Mouse (Mus musculus): ENCODE results near the gene Cacng1.

Gene Cacng1

GRCm38 (mm10) chr11:107707897-107708610 lies 8.3 kb downstream of the Cacng1 start:
- DNase-seq (ENCODE audit: low read depth, low spot score): no peak

GRCm38 (mm10) chr11:107705476-107706074 lies 10.7 kb downstream of the Cacng1 start:
- DNase-seq (ENCODE audit: low read depth, low spot score): no peak

- no peak for DNase-seq (ENCODE audit: low read depth, low spot score)
Measured at GRCm38 (mm10) chr11:107705060-107705459, 11.3 kb downstream of the Cacng1 start.

DNA sequence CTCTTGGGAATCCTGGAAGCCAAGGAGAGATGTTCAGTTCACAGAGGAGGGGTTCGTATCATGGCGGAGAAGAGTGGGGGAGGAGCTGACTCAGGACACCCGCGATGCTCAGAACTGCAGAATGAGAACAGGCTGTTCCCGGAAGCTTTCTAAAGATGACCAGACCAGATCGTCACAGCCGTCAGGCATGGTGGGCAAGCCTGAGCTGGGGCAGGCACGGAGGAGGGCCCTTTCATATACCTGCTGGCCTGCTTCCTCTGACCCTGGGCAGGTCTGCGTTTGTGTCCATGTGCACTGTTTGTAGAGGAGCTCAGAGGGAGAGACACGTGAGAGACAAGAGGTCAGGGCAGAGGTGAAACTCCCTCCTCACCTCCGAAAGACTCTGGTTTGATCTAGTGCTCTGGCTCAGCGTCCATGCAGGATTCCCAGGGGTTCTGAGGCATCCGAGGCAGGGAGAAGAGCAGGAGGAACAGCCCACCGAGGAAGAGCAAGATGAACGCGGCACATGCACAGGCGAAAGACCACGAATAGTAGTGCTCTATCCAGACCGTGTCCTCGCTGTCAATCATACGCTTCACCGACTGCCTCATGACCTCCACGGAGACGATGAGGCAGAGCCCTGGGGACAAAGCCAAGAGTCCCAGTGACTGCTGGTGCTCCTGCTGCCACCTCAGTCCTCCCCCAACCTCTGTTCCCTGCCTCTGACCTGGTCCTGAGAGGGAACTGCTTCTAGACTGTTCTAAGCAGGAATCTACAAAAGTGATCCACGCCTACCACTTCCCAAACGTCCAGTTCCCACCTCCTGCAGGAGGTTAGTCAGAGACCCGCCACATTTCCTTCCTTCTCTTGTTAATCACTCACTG lies 12.8 kb downstream of the Cacng1 start:
- DNase-seq (ENCODE audit: low read depth, low spot score): no peak

DNA sequence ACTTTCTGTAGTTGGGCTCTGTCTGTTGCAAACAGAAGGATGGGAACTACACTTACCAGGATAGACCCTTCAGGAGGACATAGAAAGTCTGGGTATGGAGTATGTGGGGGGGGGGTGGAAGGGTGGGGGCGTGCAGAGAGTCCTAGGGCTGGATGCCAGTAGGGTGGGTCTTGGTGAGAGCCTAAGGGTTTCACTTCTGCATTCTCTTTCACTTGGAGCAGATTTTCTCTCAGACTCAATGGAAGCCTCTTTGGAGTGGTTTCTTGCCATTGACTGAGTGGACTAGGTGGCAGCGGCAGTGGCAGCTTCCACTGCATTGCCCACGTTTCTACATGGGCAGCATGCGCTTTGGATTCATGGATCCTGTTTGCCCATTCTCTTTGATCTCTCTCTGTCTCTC lies 16.4 kb downstream of the Cacng1 start:
- no peak for DNase-seq (ENCODE audit: low read depth, low spot score)

- DNase-seq (ENCODE audit: low read depth, low spot score): no peak
Measured at GRCm38 (mm10) chr11:107693338-107693737, 23.0 kb downstream of the Cacng1 start.

GRCm38 (mm10) chr11:107691569-107691968 lies 24.8 kb downstream of the Cacng1 start:
- no peak for DNase-seq (ENCODE audit: low read depth, low spot score)

- DNase-seq (ENCODE audit: low read depth, low spot score): no peak
Measured at GRCm38 (mm10) chr11:107688480-107688879, 27.8 kb downstream of the Cacng1 start.

DNA sequence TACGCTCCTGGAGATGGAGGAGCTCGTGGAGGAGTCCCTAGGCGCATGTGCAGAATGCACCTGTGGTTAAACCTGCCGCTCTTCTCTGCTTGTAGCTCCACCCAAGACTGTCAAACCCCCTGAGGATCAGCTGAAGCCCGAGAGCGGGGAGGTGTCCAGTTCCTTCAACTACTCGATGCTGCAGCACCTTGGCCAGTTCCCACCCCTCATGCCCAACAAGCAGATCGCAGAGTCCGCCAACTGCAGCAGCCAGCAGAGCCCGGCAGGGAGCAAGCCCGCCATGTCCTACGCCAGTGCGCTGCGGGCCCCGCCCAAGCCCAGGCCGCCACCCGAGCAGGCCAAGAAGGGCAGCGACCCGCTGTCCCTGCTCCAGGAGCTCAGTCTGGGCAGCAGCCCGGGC lies 30.0 kb downstream of the Cacng1 start:
- peak; percentile 85 for DNase-seq (ENCODE audit: low read depth, low spot score)

DNA sequence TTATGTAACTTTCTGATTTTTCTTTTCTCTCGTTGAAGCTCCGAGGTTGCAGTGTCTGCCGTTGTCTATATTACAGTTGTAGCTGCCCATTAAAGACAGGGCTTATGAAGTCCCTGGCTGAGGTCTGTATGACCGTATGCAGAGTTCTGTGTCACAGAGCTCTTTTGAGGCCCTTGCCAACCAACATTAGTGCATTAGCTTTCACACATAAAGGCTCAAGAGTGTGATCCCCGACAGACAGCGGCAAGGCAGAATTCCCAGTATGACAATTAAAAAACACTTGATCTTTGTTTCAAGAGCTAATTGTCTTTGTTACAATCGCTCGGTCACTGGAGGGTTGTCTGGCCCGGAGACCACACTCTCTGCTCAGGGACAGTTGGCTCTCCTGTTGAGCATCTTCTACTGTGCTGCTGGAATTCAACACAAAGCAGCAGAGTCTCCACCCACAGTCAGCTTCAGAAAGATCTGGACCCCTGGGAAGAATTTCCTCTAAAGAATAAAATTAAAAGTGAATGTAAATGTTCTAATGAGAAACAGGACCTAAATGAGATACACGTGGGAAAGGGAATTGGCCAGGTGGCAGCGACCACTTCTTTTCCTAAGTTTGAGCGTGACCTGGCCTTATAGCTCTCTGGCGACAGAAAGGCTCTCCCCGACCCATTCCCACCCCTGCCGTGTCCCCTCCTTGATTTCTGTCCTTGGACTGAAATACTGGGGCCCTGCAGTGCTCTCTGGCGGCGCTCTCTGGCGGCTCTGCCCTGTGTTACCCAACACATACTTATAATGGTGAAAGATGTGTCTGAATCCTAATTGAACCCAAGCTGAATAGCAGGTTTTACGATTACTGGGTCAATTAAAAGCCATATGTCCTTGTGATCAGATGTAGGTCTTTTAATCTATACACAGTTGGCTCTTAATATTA lies 32.5 kb downstream of the Cacng1 start:
- peak; percentile 52 for DNase-seq (ENCODE audit: low read depth, low spot score)

DNA sequence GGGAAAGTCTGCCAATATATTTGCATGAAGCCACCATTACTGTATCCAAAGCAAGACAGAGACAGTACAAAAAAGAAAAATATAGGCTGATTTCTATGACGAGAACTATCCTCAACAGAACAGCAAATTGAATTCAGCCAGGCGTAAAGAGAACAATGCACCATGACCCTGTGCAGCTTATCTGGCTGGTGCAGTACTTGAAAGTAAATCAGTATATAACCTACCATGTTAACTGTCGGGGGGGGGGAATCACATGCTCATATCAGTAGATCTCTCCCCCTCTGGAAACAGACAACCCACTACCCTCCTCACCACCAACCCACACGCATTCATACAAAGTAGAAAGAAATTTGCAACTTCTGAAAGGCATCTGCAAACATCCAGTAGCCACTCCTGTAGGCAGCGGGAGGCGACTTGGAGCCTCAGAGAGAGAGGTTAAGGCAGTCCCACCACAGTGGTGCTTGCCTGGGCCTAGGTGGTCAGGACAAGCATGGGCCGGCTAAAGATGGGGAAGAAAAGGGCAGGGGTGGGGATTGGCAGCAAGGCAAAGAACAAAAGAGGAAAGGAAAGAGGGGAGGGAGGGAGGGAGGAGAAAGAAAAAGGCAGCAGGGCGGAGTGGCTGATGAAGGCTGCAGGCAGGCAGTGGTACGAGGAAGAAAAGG lies 33.5 kb downstream of the Cacng1 start:
- no peak for DNase-seq (ENCODE audit: low read depth, low spot score)

GRCm38 (mm10) chr11:107676207-107676940 lies 39.9 kb downstream of the Cacng1 start:
- DNase-seq (ENCODE audit: low read depth, low spot score): no peak

DNA sequence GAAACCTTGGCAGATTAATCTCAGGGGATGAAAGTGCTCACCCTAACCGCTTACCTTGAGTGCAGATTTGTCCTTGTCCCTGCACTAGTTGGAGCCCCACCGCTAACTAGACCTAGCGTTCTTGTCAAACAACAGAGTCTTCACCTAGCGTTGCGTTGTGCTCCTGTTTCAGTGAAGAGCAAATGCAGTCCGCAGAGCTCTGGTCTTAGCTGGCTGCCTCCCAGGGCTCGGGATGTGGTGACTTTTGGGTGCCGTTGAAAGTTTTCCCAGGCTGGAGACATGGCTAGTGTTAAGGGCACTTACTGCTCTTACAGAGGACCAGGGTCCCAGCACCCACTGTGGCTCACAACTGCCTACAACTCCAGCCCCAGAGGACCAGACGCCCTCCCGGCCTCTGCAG lies 41.1 kb downstream of the Cacng1 start:
- no peak for DNase-seq (ENCODE audit: low read depth, low spot score)

DNA sequence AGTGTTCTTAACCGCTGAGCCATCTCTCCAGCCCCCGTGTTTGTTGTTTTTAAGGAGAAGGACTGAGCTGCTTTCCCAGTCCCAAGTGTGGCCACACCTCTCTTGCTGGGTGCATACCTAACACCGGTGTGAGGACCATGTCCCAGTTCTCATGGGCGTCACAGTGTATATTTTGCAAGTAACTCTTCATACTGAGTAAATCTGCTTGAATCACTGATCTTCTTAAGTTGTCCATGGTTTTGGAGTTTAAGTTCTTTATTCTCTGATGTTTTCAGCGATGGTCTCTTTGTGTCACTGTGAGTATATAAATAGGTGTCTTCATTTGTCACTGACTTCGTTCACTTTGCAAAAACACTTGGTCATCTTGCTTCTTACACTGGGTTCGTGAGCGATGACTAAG lies 41.7 kb downstream of the Cacng1 start:
- no peak for DNase-seq (ENCODE audit: low read depth, low spot score)

- no peak for DNase-seq (ENCODE audit: low read depth, low spot score)
Measured at GRCm38 (mm10) chr11:107674006-107674405, 42.3 kb downstream of the Cacng1 start.

GRCm38 (mm10) chr11:107668977-107669376 lies 47.3 kb downstream of the Cacng1 start:
- DNase-seq (ENCODE audit: low read depth, low spot score): no peak

- DNase-seq (ENCODE audit: low read depth, low spot score): no peak
Measured at GRCm38 (mm10) chr11:107668223-107668622, 48.1 kb downstream of the Cacng1 start.

DNA sequence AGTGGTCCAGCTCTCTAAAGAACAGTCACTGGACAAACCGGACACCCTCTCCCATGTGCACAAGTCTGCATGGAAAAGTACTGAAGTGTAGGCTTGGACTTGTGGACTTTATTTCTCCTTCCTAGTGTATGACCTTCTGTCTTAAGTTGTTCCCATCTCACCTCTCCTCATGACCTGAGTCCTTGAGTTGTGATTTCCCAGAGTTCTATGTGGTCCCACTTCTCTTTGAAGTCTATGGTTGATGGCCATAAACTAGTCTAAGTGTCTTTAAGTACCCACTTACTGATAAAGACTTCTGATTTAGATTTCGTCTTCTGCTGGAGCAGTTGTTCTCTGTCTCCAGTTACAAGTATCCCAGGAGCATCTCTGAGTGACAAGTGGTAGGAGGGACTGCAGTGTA lies 48.8 kb downstream of the Cacng1 start:
- no peak for DNase-seq (ENCODE audit: low read depth, low spot score)

DNA sequence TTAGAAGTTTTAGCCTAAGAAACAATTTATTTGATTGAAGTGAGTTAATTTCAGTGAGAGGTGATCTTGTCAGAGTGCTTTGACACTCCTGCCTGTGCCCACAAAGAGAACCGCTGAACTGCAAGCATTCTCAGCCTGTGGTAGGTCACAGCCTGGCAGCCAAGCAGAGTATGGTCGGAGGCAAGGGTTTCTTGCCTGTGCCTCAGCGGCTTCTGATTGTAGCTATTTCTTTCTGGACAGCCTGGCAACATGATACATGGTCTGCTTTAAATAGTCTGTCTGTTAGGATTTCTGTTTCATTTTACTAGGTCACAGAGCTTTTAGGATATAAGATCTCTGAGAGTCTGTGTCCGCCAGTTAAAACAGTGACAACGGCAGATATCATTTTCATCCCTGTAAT lies 53.7 kb downstream of the Cacng1 start:
- no peak for DNase-seq (ENCODE audit: low read depth, low spot score)

GRCm38 (mm10) chr11:107660452-107660851 lies 55.9 kb downstream of the Cacng1 start:
- no peak for DNase-seq (ENCODE audit: low read depth, low spot score)
